Mouse (Mus musculus): Measurements from ENCODE around the gene Gja5. TPM values are rescaled to one million over a fixed set of nuclear protein-coding genes. Genes with fewer than 3 reads are reported as not detected.

Gja5 gene
- polyA plus RNA-seq, 1 experiment from 2014 or later = 12.4 TPM

GRCm38 (mm10) chr3:96871070-96871469 lies 33.4 kb upstream of the Gja5 start:
- Histone ChIP-seq H3K4me1 (replicated peaks; ENCODE audit: insufficient read depth, low read length) (no peaks in the 10 kb centered on the region), H3K27me3 (ENCODE audit: insufficient read depth, low read length) (no peaks in the 10 kb centered on the region), H3K4me2 (ENCODE audit: low read length) (no peak overlapping the region), H3K4me3 (replicated peaks; ENCODE audit: low read depth, low read length) (no peak overlapping the region), H3K27ac (no peak overlapping the region), H3K36me3 (ENCODE audit: insufficient read depth, low read length) (peaks cover 33% of the 10 kb centered on the region), H3K9ac (ENCODE audit: low read depth, low read length) (no peak overlapping the region), H3K9me3 (replicated peaks; ENCODE audit: low read length) (no peaks in the 10 kb centered on the region)
- no peak for DNase-seq (ENCODE audit: low spot score)
- 87% methylated on average over 8 of the region's 8 CpGs for WGBS
- no peak for ATAC-seq (replicated peaks; ENCODE audit: low FRiP score, low read depth)
- TF ChIP-seq CTCF (IDR thresholded peaks at IDR 0.05; ENCODE audit: low read depth) = no peak

- no peak for TF ChIP-seq CTCF (IDR thresholded peaks at IDR 0.05; ENCODE audit: low read depth)
- Histone ChIP-seq H3K27me3 (ENCODE audit: insufficient read depth, low read length) (no peaks in the 10 kb centered on the region), H3K4me1 (replicated peaks; ENCODE audit: insufficient read depth, low read length) (no peaks in the 10 kb centered on the region), H3K27ac (no peak overlapping the region), H3K9me3 (replicated peaks; ENCODE audit: low read length) (no peaks in the 10 kb centered on the region), H3K9ac (ENCODE audit: low read depth, low read length) (no peak overlapping the region), H3K4me3 (replicated peaks; ENCODE audit: low read depth, low read length) (no peak overlapping the region), H3K36me3 (ENCODE audit: insufficient read depth, low read length) (peaks cover 33% of the 10 kb centered on the region), H3K4me2 (ENCODE audit: low read length) (no peak overlapping the region)
- DNase-seq (ENCODE audit: low spot score) = no peak
- whole genome bisulfite sequencing = 94% methylated on average over 8 of the region's 8 CpGs
- no peak for ATAC-seq (replicated peaks; ENCODE audit: low FRiP score, low read depth)
These were observed 32.0 kb upstream of the Gja5 start for GRCm38 (mm10) chr3:96872501-96872900.

GRCm38 (mm10) chr3:96874808-96875571 lies 29.5 kb upstream of the Gja5 start:
- WGBS = 51% methylated on average over 7 of the region's 7 CpGs
- Histone ChIP-seq H3K4me1 (replicated peaks; ENCODE audit: insufficient read depth, low read length) (no peaks in the 10 kb centered on the region), H3K9me3 (replicated peaks; ENCODE audit: low read length) (no peaks in the 10 kb centered on the region), H3K27ac (no peak overlapping the region), H3K4me2 (ENCODE audit: low read length) (no peak overlapping the region), H3K4me3 (replicated peaks; ENCODE audit: low read depth, low read length) (no peak overlapping the region), H3K27me3 (ENCODE audit: insufficient read depth, low read length) (no peaks in the 10 kb centered on the region), H3K9ac (ENCODE audit: low read depth, low read length) (no peak overlapping the region), H3K36me3 (ENCODE audit: insufficient read depth, low read length) (peaks cover 24% of the 10 kb centered on the region)
- ATAC-seq (replicated peaks; ENCODE audit: low FRiP score, low read depth) (peak; percentile 65; the same call in 1 of the 2 replicates), DNase-seq (ENCODE audit: low spot score) (no peak)
- TF ChIP-seq CTCF (IDR thresholded peaks at IDR 0.05; ENCODE audit: low read depth) = no peak

GRCm38 (mm10) chr3:96879536-96879935 lies 25.0 kb upstream of the Gja5 start:
- WGBS = 83% methylated on average over 9 of the region's 9 CpGs
- no peak for ATAC-seq (replicated peaks; ENCODE audit: low FRiP score, low read depth)
- no peaks in the 10 kb centered on the region for H3K27me3 ChIP-seq (ENCODE audit: insufficient read depth, low read length)
- H3K27ac ChIP-seq = no peak overlapping the region
- no peaks in the 10 kb centered on the region for H3K4me1 ChIP-seq (replicated peaks; ENCODE audit: insufficient read depth, low read length)
- peaks cover 15% of the 10 kb centered on the region for H3K36me3 ChIP-seq (ENCODE audit: insufficient read depth, low read length)
- H3K4me2 ChIP-seq (ENCODE audit: low read length) = no peak overlapping the region
- no peak overlapping the region for H3K4me3 ChIP-seq (replicated peaks; ENCODE audit: low read depth, low read length)
- no peaks in the 10 kb centered on the region for H3K9me3 ChIP-seq (replicated peaks; ENCODE audit: low read length)
- DNase-seq (ENCODE audit: low spot score) = no peak
- no peak overlapping the region for H3K9ac ChIP-seq (ENCODE audit: low read depth, low read length)
- TF ChIP-seq CTCF (IDR thresholded peaks at IDR 0.05; ENCODE audit: low read depth) = no peak

DNA sequence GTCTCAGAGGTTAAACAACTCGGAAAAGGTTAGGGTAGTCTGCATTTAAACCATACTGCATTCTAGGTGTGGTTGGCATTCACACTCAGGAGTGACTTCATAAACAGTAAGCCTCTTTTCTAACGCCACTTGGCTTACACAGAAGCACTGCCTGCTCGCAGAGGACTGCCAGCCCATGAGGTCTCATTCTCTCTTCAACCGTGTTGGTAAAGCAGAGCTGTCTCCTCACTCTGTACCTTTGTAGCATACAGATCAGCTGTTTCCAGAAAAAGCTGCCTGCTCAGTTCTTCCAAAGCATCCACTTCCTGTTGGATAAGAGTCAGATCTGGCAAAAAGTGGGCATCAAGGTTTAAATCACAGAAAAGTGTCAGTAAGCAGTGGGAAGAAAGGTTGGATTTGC lies 24.1 kb upstream of the Gja5 start:
- Histone ChIP-seq H3K9ac (ENCODE audit: low read depth, low read length) (no peak overlapping the region), H3K27me3 (ENCODE audit: insufficient read depth, low read length) (no peaks in the 10 kb centered on the region), H3K9me3 (replicated peaks; ENCODE audit: low read length) (no peaks in the 10 kb centered on the region), H3K27ac (no peak overlapping the region), H3K4me1 (replicated peaks; ENCODE audit: insufficient read depth, low read length) (no peaks in the 10 kb centered on the region), H3K36me3 (ENCODE audit: insufficient read depth, low read length) (peaks cover 15% of the 10 kb centered on the region), H3K4me3 (replicated peaks; ENCODE audit: low read depth, low read length) (no peak overlapping the region), H3K4me2 (ENCODE audit: low read length) (no peak overlapping the region)
- 84% methylated on average over 4 of the region's 4 CpGs for WGBS
- ATAC-seq (replicated peaks; ENCODE audit: low FRiP score, low read depth) = no peak
- TF ChIP-seq CTCF (IDR thresholded peaks at IDR 0.05; ENCODE audit: low read depth) = no peak
- DNase-seq (ENCODE audit: low spot score) = no peak

- Histone ChIP-seq H3K4me1 (replicated peaks; ENCODE audit: insufficient read depth, low read length) (no peaks in the 10 kb centered on the region), H3K27ac (no peak overlapping the region), H3K9me3 (replicated peaks; ENCODE audit: low read length) (no peaks in the 10 kb centered on the region), H3K4me3 (replicated peaks; ENCODE audit: low read depth, low read length) (no peak overlapping the region), H3K36me3 (ENCODE audit: insufficient read depth, low read length) (peaks cover 15% of the 10 kb centered on the region), H3K4me2 (ENCODE audit: low read length) (no peak overlapping the region), H3K27me3 (ENCODE audit: insufficient read depth, low read length) (no peaks in the 10 kb centered on the region), H3K9ac (ENCODE audit: low read depth, low read length) (no peak overlapping the region)
- TF ChIP-seq CTCF (IDR thresholded peaks at IDR 0.05; ENCODE audit: low read depth) = no peak
- WGBS = 61% methylated on average over 6 of the region's 6 CpGs
- ATAC-seq (replicated peaks; ENCODE audit: low FRiP score, low read depth) = no peak
- no peak for DNase-seq (ENCODE audit: low spot score)
These were observed 22.9 kb upstream of the Gja5 start for GRCm38 (mm10) chr3:96881557-96881956.
